Mouse (Mus musculus) liver, embryonic 13.5 days (tissue): ENCODE data around the gene Tprgl. TPM values are rescaled to one million over a fixed set of nuclear protein-coding genes. Genes with fewer than 3 reads are reported as not detected.

ENCODE experiments used
- ATAC-seq: fragments of 200-750 bp; cut with Nextera tagmentation; 2 replicates; pipeline ENCODE4 v1.8.0; 2017; ENCODE audit warnings: low read depth, mild to moderate bottlenecking, moderate number of reproducible peaks, moderate library complexity
- DNase-seq: peaks from one replicate; pipeline ENCODE4 v3.0.0; 2022
- H3K27ac ChIP-seq: fragments of 300-500 bp; sonication (generic); 2 replicates; pipeline ENCODE4 v1.5.1; 2015; ENCODE audit warnings: moderate library complexity, mild to moderate bottlenecking, inconsistent platforms
- H3K27me3 ChIP-seq: fragments of 300-500 bp; sonication (generic); 2 replicates; pipeline ENCODE4 v1.6.1; 2015; ENCODE audit warnings: mild to moderate bottlenecking, inconsistent platforms
- H3K36me3 ChIP-seq: fragments of 300-500 bp; sonication (generic); 2 replicates; pipeline ENCODE4 v1.6.1; 2015; ENCODE audit warnings: mild to moderate bottlenecking, inconsistent platforms
- H3K4me1 ChIP-seq: fragments of 300-500 bp; sonication (generic); replicated peaks from 2 replicates; pipeline ENCODE4 v1.6.1; 2015; ENCODE audit warnings: inconsistent platforms
- H3K4me2 ChIP-seq: fragments of 300-500 bp; sonication (generic); 2 replicates; pipeline ENCODE4 v1.6.1; 2015; ENCODE audit warnings: inconsistent platforms, mild to moderate bottlenecking, moderate library complexity
- H3K4me3 ChIP-seq: fragments of 300-500 bp; sonication (generic); replicated peaks from 2 replicates; pipeline ENCODE4 v1.5.1; 2015; ENCODE audit warnings: mild to moderate bottlenecking, inconsistent platforms
- H3K9ac ChIP-seq: fragments of 300-500 bp; sonication (generic); 2 replicates; pipeline ENCODE4 v1.6.1; 2015; ENCODE audit warnings: mild to moderate bottlenecking, inconsistent platforms
- H3K9me3 ChIP-seq: fragments of 300-500 bp; sonication (generic); replicated peaks from 2 replicates; pipeline ENCODE4 v1.6.1; 2016; ENCODE audit warnings: inconsistent platforms
- WGBS: fragments of 180-500 bp; shearing (Covaris S2); methylation state at CpG from one replicate; pipeline ENCODE4 v1.1.7; 2015; ENCODE audit not compliant: insufficient replicate concordance; 5-methylcytosine and 5-hydroxymethylcytosine counted together
- polyA plus RNA-seq: library from polyadenylated mRNA; unstranded; fragments of >200 nt; fragmentation: Nextera tagmentation; extraction: Ambion mirVana; gene quantifications from 2 replicates; pipeline ENCODE4 v1.2.1, GENCODE M21; 2015

Gene Tprgl
- polyA plus RNA-seq, 1 experiment from 2014 or later = 145 TPM

- WGBS = 12% methylated on average over 6 of the region's 6 CpGs
- Histone ChIP-seq H3K4me2 (peak overlapping the region; percentile 89), H3K4me3 (peak overlapping the region; percentile 94), H3K9me3 (no peaks in the 10 kb centered on the region), H3K36me3 (peaks cover 50% of the 10 kb centered on the region), H3K4me1 (peaks cover 55% of the 10 kb centered on the region), H3K27ac (peak overlapping the region; percentile 99), H3K27me3 (no peaks in the 10 kb centered on the region), H3K9ac (peak overlapping the region; percentile 94)
- DNase-seq (peak; percentile 82), ATAC-seq (no peak)
These were observed 1.5 kb downstream of the Tprgl start for GRCm38 (mm10) chr4:154159002-154159401.

GRCm38 (mm10) chr4:154157970-154158662 lies 2.4 kb downstream of the Tprgl start:
- no peak overlapping the region for H3K4me3 ChIP-seq
- ATAC-seq (no peak), DNase-seq (no peak)
- WGBS = 91% methylated on average over 14 of the region's 14 CpGs
- no peak overlapping the region for H3K9ac ChIP-seq
- H3K27me3 ChIP-seq = no peaks in the 10 kb centered on the region
- peak overlapping the region; percentile 89; the same call in 1 of the 2 replicates for H3K4me2 ChIP-seq
- H3K27ac ChIP-seq = no peak overlapping the region
- peaks cover 56% of the 10 kb centered on the region for H3K36me3 ChIP-seq
- no peaks in the 10 kb centered on the region for H3K9me3 ChIP-seq
- H3K4me1 ChIP-seq = peaks cover 49% of the 10 kb centered on the region

GRCm38 (mm10) chr4:154156050-154156449 lies 4.4 kb downstream of the Tprgl start:
- Histone ChIP-seq H3K36me3 (peaks cover 76% of the 10 kb centered on the region), H3K4me3 (no peak overlapping the region), H3K27ac (no peak overlapping the region), H3K27me3 (no peaks in the 10 kb centered on the region), H3K9ac (no peak overlapping the region), H3K4me2 (no peak overlapping the region), H3K9me3 (no peaks in the 10 kb centered on the region), H3K4me1 (peaks cover 30% of the 10 kb centered on the region)
- no peak for ATAC-seq
- WGBS = 86% methylated on average over 7 of the region's 7 CpGs
- DNase-seq = no peak

DNA sequence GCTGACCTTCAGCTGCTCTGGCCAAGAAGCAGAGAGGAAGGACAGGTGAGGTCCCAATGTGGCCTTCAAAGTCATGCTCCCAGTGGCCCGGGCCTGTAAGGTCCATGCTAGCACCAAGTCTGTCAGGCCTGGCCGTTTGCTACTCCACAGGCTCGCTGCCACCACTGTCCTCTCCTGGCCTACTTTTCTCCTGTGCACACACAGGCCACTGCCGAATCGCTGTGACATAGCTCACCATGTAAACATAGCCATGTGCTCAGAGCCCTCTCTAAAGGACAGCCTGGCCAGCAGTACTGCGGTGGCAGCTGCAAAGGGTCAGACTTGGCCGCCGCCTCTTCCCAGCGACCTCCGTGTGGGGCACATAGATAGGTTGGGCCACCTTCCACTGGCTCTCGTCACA lies 6.4 kb downstream of the Tprgl start:
- H3K4me2 ChIP-seq = no peak overlapping the region
- H3K27me3 ChIP-seq = no peaks in the 10 kb centered on the region
- peaks cover 22% of the 10 kb centered on the region for H3K4me1 ChIP-seq
- no peak for ATAC-seq
- no peak overlapping the region for H3K4me3 ChIP-seq
- 80% methylated on average over 11 of the region's 11 CpGs for WGBS
- peaks cover 94% of the 10 kb centered on the region for H3K36me3 ChIP-seq
- no peaks in the 10 kb centered on the region for H3K9me3 ChIP-seq
- no peak overlapping the region for H3K27ac ChIP-seq
- H3K9ac ChIP-seq = no peak overlapping the region
- DNase-seq = no peak

DNA sequence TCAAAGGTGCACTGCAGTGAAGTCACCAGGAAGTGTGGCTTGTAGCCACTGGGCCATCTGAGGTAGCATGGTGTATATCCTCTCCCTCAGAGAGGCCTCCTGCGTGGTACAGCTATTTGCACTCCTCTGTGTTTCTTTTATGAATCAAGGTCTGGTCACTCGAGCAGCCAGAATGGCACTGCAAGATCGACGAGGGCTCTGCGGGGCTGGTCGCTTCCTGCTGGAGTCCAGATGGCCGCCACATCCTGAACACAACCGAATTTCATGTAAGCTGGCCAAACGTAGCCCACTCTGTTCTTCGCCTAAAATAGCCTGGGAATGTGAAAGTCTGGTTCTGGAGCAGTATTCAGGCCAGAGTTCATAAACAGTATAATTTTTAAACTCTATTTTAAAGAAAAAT lies 14.1 kb downstream of the Tprgl start:
- Histone ChIP-seq H3K4me2 (no peak overlapping the region), H3K27me3 (peaks cover 7% of the 10 kb centered on the region), H3K4me1 (peaks cover 26% of the 10 kb centered on the region), H3K9me3 (no peaks in the 10 kb centered on the region), H3K27ac (no peak overlapping the region), H3K4me3 (no peak overlapping the region), H3K36me3 (peaks cover 54% of the 10 kb centered on the region), H3K9ac (no peak overlapping the region)
- 78% methylated on average over 10 of the region's 10 CpGs for WGBS
- ATAC-seq (no peak), DNase-seq (no peak)

DNA sequence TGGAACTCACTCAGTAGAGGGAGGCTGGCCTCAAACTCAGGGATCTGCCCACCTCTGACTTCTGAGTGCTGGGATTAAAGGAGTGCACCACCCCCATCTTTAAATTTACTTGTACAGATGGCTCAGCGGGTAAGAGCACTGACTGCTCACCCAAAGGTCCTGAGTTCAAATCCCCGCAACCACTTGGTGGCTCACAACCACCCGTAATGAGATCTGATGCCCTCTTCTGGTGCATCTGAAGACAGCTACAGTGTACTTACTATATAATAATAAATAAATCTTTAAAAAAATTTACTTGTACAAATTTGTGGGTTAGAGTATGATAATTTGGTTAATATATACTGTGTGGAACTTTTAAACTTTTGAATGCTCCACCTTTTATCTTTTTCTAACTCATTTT lies 15.8 kb downstream of the Tprgl start:
- Histone ChIP-seq H3K27me3 (peaks cover 24% of the 10 kb centered on the region), H3K27ac (no peak overlapping the region), H3K9me3 (no peaks in the 10 kb centered on the region), H3K36me3 (peaks cover 38% of the 10 kb centered on the region), H3K9ac (no peak overlapping the region), H3K4me3 (no peak overlapping the region), H3K4me2 (no peak overlapping the region), H3K4me1 (peaks cover 42% of the 10 kb centered on the region)
- WGBS = 81% methylated on average over 3 of the region's 3 CpGs
- no peak for ATAC-seq
- DNase-seq = no peak

DNA sequence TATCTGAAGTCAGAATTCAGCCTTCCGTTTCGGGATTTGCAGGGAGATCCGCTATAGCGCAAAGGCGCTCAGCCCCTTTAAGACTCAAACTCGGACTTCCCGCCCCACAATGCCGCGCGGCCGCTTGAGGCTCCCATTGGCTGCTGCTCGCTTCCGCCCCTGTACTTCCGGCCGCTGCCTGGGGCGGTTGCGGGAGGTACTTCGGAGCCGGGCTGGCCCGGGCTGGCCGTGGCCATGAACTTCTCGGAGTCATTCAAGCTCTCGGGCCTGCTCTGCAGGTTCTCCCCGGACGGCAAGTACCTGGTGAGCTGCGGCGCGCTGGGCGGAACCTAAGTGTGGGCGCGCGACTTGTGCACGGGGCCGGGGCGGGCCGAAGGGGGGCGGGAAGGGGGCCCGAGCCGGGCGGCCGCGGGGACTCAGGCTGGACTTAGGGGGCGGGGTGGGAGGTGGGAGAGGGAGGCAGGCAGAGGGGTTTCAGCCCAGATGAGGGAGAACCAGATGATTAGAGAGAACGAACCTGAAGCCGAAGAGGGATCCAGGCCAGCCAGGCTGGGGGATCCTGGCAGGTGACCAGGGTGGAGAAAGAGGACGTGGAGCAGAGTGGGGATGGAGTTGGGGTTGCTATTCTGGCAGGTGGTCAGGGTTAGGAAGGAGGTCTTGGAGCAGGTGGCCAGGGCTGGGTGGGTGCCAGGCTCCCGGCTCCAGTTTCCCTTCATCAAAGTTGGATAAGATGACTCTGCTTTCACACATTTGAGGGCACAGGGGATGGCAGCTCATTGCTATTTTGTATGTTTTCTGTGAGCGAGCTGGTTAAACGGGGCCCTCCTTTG lies 18.0 kb downstream of the Tprgl start, which contains the start of gene Wrap73:
TSS of gene Wrap73 (plus strand) at position 162 of the 830 bp plus-strand sequence.
- peaks cover 20% of the 10 kb centered on the region for H3K36me3 ChIP-seq
- H3K4me3 ChIP-seq = peak within 1 kb of the TSS; percentile 86
- peak; percentile 96 for ATAC-seq
- H3K4me1 ChIP-seq = peaks cover 46% of the 10 kb centered on the region
- 1% methylated on average over 49 of the region's 49 CpGs for WGBS
- H3K27ac ChIP-seq = peak within 1 kb of the TSS; percentile 77
- peak within 1 kb of the TSS; percentile 94 for H3K9ac ChIP-seq
- peak within 1 kb of the TSS; percentile 96 for H3K4me2 ChIP-seq
- peak; percentile 81 for DNase-seq
- no peaks in the 10 kb centered on the region for H3K9me3 ChIP-seq
- peaks cover 47% of the 10 kb centered on the region for H3K27me3 ChIP-seq

DNA sequence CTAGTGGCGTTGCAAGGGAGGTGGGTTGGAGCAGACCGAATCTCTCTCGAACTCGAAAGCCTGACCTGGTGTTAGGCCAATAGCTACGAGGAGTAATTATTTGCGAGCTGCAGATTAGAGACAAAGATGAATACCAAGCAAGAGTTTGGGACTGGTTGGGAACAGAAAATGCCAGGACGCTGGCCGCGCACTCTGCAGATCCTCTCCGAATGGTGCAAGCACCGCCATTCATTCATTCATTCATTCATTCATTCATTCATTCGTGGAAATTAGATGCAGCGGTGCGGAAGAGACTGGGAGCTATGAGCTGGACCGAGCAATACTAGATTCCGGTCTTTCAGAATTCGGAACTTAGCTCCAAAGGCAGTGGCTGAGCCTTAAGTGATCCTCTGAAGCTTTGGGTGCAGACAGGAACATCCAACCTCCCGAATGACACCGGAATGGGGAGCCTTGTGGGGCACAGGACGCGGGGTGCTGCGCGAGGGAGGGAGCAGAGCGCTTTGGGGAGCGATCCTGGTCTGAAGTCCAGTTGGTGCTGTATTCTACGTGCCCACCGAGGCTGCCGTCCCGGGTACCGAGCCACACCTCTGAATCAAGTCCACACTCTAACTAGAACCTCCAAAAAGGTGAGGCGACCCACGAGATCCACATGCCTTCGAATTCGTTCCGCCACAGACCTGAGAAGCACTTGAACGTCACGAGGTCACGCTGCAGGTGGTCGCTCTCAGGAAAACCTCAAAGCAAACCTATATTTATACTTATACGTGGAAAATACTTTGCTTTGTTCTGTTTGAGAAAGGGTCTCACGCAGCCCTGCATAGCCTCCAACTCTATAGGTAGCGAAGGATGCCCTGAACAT lies 19.2 kb downstream of the Tprgl start:
- ATAC-seq = no peak
- Histone ChIP-seq H3K27ac (no peak overlapping the region), H3K4me1 (peaks cover 46% of the 10 kb centered on the region), H3K4me2 (peak overlapping the region; percentile 96), H3K4me3 (peak overlapping the region; percentile 86), H3K36me3 (peaks cover 9% of the 10 kb centered on the region), H3K9me3 (no peaks in the 10 kb centered on the region), H3K27me3 (peaks cover 58% of the 10 kb centered on the region), H3K9ac (no peak overlapping the region)
- 3% methylated on average over 42 of the region's 42 CpGs for WGBS
- DNase-seq = no peak

DNA sequence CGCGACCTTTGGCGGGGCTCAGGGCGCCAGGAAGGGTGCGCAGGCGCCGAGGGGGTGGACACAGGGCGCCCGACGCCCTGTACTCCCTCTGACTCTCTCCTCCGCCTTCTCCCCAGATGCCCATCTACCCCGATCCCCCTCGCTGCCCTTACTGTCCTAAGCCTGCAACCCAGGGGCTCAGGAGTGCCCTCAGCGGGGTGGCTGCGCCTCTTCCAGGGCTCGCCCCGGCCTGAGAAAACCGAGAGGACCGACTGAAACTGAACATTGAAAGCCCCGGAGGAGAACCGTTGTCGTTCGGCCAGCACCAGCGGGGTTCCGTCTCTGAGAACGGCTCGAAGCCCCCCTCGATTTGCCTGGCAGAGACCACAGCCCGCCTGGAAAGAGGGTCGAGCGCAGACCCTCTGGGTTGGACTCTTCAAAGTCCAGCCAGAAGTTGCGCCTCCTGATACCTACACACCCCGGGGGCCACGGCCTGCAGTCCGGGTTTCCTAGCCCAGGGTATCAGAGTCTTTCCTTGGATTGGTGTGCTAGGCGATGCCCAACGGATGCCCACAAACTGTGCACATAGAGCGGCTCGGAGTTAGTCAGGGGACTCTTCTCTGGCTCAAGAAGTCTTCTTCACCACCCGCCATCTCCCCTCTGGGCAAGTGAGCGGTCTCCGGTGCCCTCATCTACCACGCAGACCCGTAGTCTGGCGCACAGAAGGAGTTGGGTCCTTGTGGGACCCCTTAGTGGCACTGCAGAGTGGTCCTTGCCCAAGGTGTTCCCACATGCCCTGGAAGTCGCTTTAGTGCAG lies 20.1 kb downstream of the Tprgl start:
- 0 out of 2 replicates have a peak overlapping the region, but pooled peaks have one; percentile 29 for H3K9ac ChIP-seq
- 3% methylated on average over 46 of the region's 46 CpGs for WGBS
- peaks cover 67% of the 10 kb centered on the region for H3K27me3 ChIP-seq
- H3K4me2 ChIP-seq = peak overlapping the region; percentile 96
- H3K4me1 ChIP-seq = peaks cover 46% of the 10 kb centered on the region
- no peaks in the 10 kb centered on the region for H3K9me3 ChIP-seq
- DNase-seq (no peak), ATAC-seq (no peak)
- peaks cover 2% of the 10 kb centered on the region for H3K36me3 ChIP-seq
- H3K27ac ChIP-seq = no peak overlapping the region
- H3K4me3 ChIP-seq = peak overlapping the region; percentile 86

DNA sequence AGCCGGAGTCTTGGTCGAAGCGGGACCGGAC lies 20.5 kb downstream of the Tprgl start, which contains the start of gene Trp73:
TSS of gene Trp73 (minus strand) at position 27 of the 31 bp plus-strand sequence.
- DNase-seq (no peak), ATAC-seq (no peak)
- 0% methylated on average over 4 of the region's 4 CpGs for WGBS
- peak within 1 kb of the TSS; percentile 86 for H3K4me3 ChIP-seq
- no peak within 1 kb of the TSS for H3K27ac ChIP-seq
- peaks cover 46% of the 10 kb centered on the region for H3K4me1 ChIP-seq
- H3K36me3 ChIP-seq = no peaks in the 10 kb centered on the region
- H3K9ac ChIP-seq = 0 out of 2 replicates have a peak within 1 kb of the TSS, but pooled peaks have one; percentile 29
- peaks cover 71% of the 10 kb centered on the region for H3K27me3 ChIP-seq
- no peaks in the 10 kb centered on the region for H3K9me3 ChIP-seq
- peak within 1 kb of the TSS; percentile 96 for H3K4me2 ChIP-seq
